Mouse (Mus musculus): ENCODE measurements around the gene Fkbp7.

The Fkbp7 gene

GRCm38 (mm10) chr2:76672966-76673392 lies at the start of gene Fkbp7:
TSS of gene Fkbp7 (minus strand) at chr2:76673116.
- peak; percentile 87 for DNase-seq (ENCODE audit: low spot score)

DNA sequence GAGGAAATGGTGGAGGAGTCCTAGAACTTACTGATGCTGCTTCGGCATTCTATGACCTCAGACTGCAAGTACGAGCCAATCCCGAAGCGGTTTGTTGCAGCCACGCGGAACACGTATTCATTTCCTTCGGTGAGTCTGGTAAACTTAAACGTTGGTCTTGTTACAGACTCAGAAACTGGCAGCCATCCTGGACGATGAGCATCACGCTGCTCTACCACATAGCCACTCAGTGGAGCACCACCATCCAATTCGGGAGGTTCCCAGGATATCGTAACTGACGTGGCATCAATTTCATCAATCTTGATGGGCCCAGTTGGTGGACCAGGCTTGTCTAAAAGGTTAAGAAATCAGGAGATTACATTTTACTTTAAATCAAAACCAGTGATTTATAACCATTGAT lies 46.7 kb upstream of the Fkbp7 start:
- DNase-seq (ENCODE audit: low spot score), result no peak

- DNase-seq (ENCODE audit: low spot score), result no peak
These were observed 42.1 kb upstream of the Fkbp7 start for GRCm38 (mm10) chr2:76714984-76715383.

GRCm38 (mm10) chr2:76708512-76708911 lies 35.6 kb upstream of the Fkbp7 start:
- DNase-seq (ENCODE audit: low spot score), result no peak

- DNase-seq (ENCODE audit: low spot score), result no peak
These were observed 32.7 kb upstream of the Fkbp7 start for GRCm38 (mm10) chr2:76705655-76706054.

DNA sequence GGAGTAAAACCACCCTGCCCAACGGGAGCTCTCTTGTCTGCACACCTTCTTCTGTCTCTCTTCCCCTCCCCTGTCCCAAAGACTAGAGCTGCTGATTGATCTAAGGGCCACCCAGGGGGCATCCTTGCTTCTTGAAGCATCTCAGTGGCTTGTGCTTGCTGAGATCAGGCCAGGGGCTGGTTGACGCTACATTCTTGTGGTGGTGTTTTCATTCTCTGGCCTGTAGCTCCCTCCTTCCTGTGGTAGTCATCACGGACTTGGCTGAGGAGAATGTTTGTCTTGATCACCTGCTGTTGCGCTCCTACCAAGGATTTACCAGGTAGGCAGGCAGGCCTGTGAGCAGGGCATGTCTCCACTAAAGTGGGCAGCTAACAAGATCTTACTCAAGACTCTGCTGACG lies 29.8 kb upstream of the Fkbp7 start:
- no peak for DNase-seq (ENCODE audit: low spot score)

DNA sequence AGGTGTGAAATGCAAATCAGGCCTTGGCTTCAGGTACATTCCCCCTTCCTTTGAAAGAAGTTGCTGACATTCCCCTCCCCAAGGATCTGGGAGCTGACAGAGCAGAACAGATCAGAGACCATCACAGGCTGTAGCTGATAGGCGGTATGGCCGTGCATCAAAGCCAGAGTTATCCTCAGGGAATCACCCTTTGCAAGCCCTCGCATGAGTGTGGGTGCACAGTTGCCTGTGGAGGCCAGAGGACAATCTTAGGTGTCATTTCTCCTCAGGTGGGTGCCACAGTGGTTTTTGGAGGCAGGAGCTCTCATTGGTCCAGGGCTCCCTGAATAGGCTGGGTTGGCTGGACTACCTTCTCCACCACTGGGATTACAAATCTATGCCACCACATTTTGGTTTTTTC lies 29.3 kb upstream of the Fkbp7 start:
- DNase-seq (ENCODE audit: low spot score), result no peak

DNA sequence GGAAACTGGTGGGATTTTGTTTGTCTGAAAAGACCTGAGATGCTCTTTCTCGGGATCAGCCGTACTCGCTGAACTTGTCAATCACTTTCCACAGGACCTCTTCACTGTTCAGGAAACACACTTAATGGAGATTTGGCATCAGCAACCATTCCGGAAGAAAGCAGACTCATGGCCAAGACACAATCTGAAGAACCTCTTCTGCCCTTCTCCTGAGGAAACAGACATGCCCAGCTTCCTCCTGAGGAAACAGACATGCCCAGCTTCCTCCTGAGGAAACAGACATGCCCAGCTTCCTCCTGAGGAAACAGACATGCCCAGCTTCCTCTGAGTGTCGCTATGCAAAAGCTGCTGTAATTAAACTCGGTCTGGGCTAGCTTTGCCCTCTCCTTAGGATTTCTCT lies 22.4 kb upstream of the Fkbp7 start:
- no peak for DNase-seq (ENCODE audit: low spot score)

DNA sequence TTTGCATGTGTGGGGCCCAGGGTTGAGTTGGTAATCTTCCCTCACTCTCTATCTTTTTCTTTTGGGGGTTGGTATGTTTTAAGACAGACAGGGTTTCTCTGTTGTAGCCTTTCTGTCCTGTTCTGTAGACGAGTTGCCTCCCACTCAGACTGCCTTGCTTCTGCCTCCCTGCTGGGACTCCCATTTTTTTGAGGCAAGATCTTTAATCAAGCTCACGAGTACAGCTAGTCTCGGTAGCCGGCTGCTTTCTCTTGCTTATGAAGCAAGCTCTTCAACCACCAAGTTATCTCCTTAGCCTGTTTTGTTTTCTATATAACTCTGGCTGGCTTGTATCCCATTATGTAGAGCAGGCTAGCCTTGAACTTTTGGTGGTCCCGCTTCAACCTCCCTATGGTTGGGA lies 20.8 kb upstream of the Fkbp7 start:
- no peak for DNase-seq (ENCODE audit: low spot score)

GRCm38 (mm10) chr2:76690436-76691204 lies 17.7 kb upstream of the Fkbp7 start:
- peak; percentile 37 for DNase-seq (ENCODE audit: low spot score)

DNA sequence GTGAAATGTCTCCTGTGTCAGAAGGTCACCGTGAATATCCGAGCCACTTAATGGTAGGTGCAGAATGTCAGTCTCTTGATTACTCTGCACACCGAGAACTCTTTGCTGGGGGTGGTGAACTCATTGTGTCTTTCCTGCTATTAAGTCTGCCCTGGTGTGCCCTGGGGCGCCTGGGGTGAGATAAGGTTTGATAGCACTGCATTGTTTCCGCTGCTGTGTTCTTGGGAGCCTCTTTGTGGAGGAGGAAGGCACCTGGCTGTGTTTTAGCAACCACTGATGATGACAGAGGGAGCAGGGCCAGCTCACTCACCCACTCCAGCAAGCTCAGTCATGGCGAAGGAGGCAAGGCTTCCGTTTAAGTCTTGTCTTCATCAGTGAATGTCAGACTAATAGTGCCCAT lies 15.2 kb upstream of the Fkbp7 start:
- DNase-seq (ENCODE audit: low spot score), result no peak

DNA sequence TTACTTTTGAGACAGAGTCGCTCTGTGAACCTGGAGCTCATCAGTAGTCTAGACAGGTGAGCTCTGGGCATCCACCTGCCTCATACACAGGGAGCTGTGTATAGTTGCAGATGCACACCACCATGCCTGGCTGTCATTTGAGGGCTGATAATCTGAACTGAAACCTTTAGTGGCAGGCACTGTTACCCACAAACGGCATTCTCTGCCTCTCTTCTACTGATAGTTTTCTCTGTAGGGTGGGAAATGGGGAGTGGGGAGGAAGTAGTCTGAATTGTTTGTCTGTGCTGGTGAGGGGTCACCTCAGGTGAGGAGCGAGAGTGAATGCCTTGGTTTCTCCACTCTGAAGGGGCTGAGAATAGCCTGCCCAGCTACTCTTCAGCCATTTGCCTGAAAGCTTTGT lies 14.7 kb upstream of the Fkbp7 start:
- DNase-seq (ENCODE audit: low spot score), result no peak

GRCm38 (mm10) chr2:76686986-76687385 lies 14.1 kb upstream of the Fkbp7 start:
- no peak for DNase-seq (ENCODE audit: low spot score)

DNA sequence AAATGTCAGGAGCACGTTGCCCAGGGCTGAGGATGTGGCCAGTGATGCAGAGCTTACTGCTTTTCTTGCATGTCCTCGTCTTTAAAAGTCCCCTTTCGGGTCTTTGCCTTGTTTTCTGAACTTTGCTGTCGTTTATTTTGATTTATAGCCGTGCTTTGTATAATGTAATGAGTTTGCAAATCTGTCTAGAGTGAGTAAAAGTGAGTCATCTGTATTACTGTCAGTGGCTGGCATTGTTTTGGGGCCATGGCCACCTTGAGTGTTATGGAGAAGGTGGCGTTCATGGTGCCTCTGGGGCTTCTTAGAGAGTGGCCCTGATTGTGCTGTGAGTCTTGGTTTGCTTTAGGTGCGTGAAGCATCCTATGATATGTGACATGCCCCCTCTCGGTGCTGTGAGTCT lies 9.4 kb upstream of the Fkbp7 start:
- DNase-seq (ENCODE audit: low spot score), result no peak

- no peak for DNase-seq (ENCODE audit: low spot score)
These were observed 3.7 kb upstream of the Fkbp7 start for GRCm38 (mm10) chr2:76676401-76677226.

GRCm38 (mm10) chr2:76675949-76676348 lies 3.0 kb upstream of the Fkbp7 start:
- no peak for DNase-seq (ENCODE audit: low spot score)

- DNase-seq (ENCODE audit: low spot score), result no peak
These were observed 2.5 kb upstream of the Fkbp7 start for GRCm38 (mm10) chr2:76675451-76675850.

DNA sequence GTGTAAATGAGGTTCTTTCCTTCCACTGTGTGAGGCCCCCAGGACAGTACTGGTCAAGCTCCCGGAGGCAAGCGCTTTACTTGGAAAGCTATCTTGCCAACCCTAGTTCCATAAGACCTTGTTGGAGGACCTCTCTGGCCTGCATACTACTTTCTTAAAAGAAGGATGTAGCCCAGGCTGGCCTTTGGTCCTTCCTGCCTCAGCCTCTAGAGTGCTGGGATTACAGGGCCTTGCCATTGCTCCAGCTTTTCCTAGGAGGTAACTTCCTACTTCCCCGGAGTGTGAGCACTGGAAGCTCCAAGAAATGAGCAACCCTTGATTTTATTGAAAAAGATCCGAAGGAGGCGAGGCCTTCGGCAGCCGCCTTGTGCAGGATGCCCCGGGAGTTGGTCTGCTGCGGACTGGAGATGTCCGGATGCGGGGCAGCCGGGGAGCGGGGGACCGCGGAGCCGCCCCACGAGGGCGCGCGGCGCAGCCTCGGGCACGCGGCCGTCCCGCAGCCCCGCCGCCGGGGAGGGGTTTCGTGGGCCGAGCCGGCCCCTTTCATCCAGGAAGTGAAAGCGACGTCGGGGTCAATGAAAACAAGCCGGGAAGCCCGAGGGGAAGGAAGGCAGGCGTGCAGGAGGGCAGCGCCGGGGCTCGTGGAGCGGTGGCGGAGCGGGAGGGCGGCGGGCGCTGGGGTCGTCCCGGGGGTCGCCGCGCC lies 2.0 kb upstream of the Fkbp7 start, which contains the start of gene Plekha3:
TSS of gene Plekha3 (plus strand) at position 557 of the 703 bp plus-strand sequence.
- peak; percentile 84 for DNase-seq (ENCODE audit: low spot score)

DNA sequence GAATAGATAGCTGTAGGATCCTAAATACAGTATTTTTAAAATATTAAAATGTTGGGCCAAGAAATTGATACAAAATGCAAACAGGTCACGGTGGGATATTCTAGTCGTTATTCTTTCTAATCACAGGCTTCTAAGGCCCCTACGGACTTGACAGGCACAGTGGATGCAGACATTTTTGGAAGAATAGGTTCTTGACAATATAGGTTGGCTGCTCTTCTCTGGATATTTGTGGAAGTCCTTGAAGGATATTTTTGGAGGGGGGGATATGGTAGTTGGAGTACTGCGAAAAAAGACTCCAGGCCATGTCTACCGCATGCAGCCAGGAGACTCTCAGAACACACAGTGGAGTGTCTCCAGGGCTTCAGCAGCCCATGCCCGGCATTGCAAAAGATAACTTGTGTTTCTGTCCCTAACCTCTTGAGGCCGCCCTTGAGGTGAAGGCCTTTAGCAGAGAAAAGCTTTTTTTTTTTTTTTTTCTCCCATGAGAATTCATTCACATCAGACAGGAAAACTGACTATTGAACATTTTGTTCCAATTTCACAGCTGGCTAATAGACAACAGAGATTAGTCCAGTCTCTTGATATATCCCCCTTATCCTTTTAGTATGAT lies 661 bp upstream of the Fkbp7 start:
- peak; percentile 65 for DNase-seq (ENCODE audit: low spot score)

GRCm38 (mm10) chr2:76672134-76672745 lies 676 bp downstream of the Fkbp7 start:
- DNase-seq (ENCODE audit: low spot score), result no peak

DNA sequence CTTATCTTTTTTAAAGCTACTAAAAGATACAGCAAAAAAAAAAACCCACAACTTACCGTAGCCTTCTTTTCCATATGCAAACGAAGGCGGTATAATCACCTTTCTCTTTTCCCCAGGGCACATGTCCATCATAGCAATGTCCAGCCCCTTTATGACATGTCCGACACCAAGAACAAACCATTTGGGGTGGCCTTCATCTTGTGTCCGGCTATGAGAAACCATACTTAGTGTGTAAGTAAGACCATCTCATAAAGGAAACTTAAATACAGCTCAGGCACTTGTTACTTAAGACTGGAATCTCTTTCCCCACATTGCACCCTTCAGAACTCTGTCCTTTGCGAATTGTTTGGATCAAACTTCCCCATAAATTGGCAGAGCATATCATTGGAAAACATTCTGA lies 1.3 kb downstream of the Fkbp7 start:
- no peak for DNase-seq (ENCODE audit: low spot score)

DNA sequence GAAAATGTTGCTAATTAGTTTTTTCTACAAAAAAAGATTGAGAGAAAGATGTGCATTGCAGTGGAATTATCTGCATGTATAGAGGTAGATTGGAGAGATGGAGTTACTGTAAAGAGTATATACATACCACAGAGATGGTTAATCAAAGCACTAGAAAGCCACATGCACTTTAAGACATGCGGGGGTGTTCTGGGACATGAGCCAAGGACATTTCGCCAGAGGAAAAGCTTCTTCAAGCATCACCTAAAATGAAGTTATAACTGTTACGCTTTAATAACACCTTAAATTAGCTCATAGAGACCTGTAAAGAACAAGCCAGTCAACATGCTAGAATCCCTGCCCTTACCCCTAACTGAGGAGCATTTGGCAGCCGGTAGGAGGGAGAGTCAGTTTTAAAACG lies 5.7 kb downstream of the Fkbp7 start:
- DNase-seq (ENCODE audit: low spot score), result no peak
